Mouse (Mus musculus): Measurements from ENCODE around the gene Zfp609. TPM values are rescaled to one million over a fixed set of nuclear protein-coding genes. Genes with fewer than 3 reads are reported as not detected.

Gene Zfp609
- polyA plus RNA-seq, 1 experiment from 2014 or later, result 9.2 TPM

DNA sequence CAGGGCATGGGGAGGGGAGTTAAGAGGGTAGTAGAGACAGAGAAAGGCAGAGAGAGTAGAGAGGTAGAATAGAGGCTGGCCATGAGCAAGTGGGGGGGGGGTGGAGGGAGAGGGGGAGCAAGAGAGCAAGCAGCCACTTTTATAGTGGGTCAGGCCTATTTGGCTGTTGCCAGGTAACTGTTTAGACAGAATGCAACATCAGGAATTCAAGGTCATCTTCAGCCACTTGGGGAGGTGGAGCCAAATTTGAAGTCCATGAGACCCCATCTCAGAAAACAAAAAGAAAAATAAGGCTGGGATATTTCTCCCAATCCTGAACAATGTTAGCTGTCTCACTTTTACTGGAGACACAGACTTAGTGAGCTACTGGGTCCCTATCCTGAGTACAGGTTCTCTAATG lies 184.8 kb downstream of the Zfp609 start:
- Histone ChIP-seq H3K9ac (ENCODE audit: low read length) (no peak overlapping the region), H3K4me2 (ENCODE audit: low read depth) (no peak overlapping the region), H3K4me1 (ENCODE audit: control insufficient read depth, insufficient read depth, low read length) (peaks cover 6% of the 10 kb centered on the region; the same call in 1 of the 2 replicates), H3K4me3 (ENCODE audit: low read depth, low read length) (no peak overlapping the region), H3K36me3 (ENCODE audit: control insufficient read depth, insufficient read depth, low read length) (no peaks in the 10 kb centered on the region), H3K9me3 (ENCODE audit: control insufficient read depth, low read length) (no peaks in the 10 kb centered on the region), H3K27ac (ENCODE audit: low read depth, low read length) (no peak overlapping the region), H3K27me3 (ENCODE audit: control insufficient read depth, insufficient read depth, low read length) (no peaks in the 10 kb centered on the region)
- DNase-seq (ENCODE audit: low spot score) (no peak), ATAC-seq (ENCODE audit: insufficient read depth, low FRiP score, low TSS enrichment) (no peak)

Other genes starting within 250 kb of the Zfp609 start
- 10.5 and 13.3 TPM in 2 replicates for gene Plekho2, start 247.5 kb downstream of the Zfp609 start, polyA plus RNA-seq (2014; fragmentation: Nextera tagmentation; extraction: Ambion mirVana)
- 10.2 and 11.1 TPM in 2 replicates for gene Pif1, start 240.4 kb downstream of the Zfp609 start, polyA plus RNA-seq (2014; fragmentation: Nextera tagmentation; extraction: Ambion mirVana)
- 20.4 and 20.7 TPM in 2 replicates for gene Rbpms2, start 197.9 kb downstream of the Zfp609 start, polyA plus RNA-seq (2014; fragmentation: Nextera tagmentation; extraction: Ambion mirVana)
- 254 and 263 TPM in 2 replicates for gene Oaz2, start 159.6 kb downstream of the Zfp609 start, polyA plus RNA-seq (2014; fragmentation: Nextera tagmentation; extraction: Ambion mirVana)
- gene Pclaf, start 62.7 kb upstream of the Zfp609 start, polyA plus RNA-seq (2014; fragmentation: Nextera tagmentation; extraction: Ambion mirVana), result 203 and 215 TPM in 2 replicates
- gene Trip4, start 81.2 kb upstream of the Zfp609 start, polyA plus RNA-seq (2014; fragmentation: Nextera tagmentation; extraction: Ambion mirVana), result 35.4 and 36.2 TPM in 2 replicates
- 20.9 and 22.2 TPM in 2 replicates for gene Csnk1g1, start 81.4 kb upstream of the Zfp609 start, polyA plus RNA-seq (2014; fragmentation: Nextera tagmentation; extraction: Ambion mirVana)
- gene Ppib, start 232.7 kb upstream of the Zfp609 start, polyA plus RNA-seq (2014; fragmentation: Nextera tagmentation; extraction: Ambion mirVana), result 517 and 527 TPM in 2 replicates
- 3.4 and 4.9 TPM in 2 replicates for gene Snx22, start 242.2 kb upstream of the Zfp609 start, polyA plus RNA-seq (2014; fragmentation: Nextera tagmentation; extraction: Ambion mirVana)

Data from neural tube, embryonic 11.5 days (tissue).